Mouse (Mus musculus) ES-CJ7 (cell line): Measurements from ENCODE around the gene Bckdhb.

Experiments used
- DNase-seq: peaks from one replicate; pipeline ENCODE4 v3.0.0; 2011; ENCODE audit warnings: low read depth, low spot score

The Bckdhb gene

GRCm38 (mm10) chr9:84107045-84107813, 182.3 kb downstream of the Bckdhb start:
- DNase-seq: no peak

GRCm38 (mm10) chr9:84108534-84108933, 183.6 kb downstream of the Bckdhb start:
- DNase-seq: no peak

GRCm38 (mm10) chr9:84109777-84110478, 185.0 kb downstream of the Bckdhb start:
- no peak for DNase-seq

- DNase-seq: no peak
These were observed 185.7 kb downstream of the Bckdhb start for GRCm38 (mm10) chr9:84110616-84111015.

- DNase-seq: no peak
These were observed 187.4 kb downstream of the Bckdhb start for GRCm38 (mm10) chr9:84112319-84112718.

GRCm38 (mm10) chr9:84112842-84113568, 188.1 kb downstream of the Bckdhb start:
- DNase-seq: no peak

GRCm38 (mm10) chr9:84114254-84114653, 189.3 kb downstream of the Bckdhb start:
- no peak for DNase-seq

GRCm38 (mm10) chr9:84117337-84117736, 192.4 kb downstream of the Bckdhb start:
- peak; percentile 41 for DNase-seq

GRCm38 (mm10) chr9:84124996-84125395, 200.1 kb downstream of the Bckdhb start:
- no peak for DNase-seq

GRCm38 (mm10) chr9:84130338-84130737, 205.4 kb downstream of the Bckdhb start:
- no peak for DNase-seq

- DNase-seq: no peak
These were observed 210.1 kb downstream of the Bckdhb start for GRCm38 (mm10) chr9:84135062-84135461.

GRCm38 (mm10) chr9:84137192-84137591, 212.2 kb downstream of the Bckdhb start:
- DNase-seq: no peak

- no peak for DNase-seq
These were observed 223.2 kb downstream of the Bckdhb start for GRCm38 (mm10) chr9:84148124-84148523.
